Mouse (Mus musculus) urinary bladder, postnatal 36 days (tissue): ENCODE measurements at regions not wholly inside any gene's neighbourhood (a gene's known extent, or its start where the extent isn't known, plus 50 kb on each side); places are given as distances from the start of the nearest gene placed in this dataset.

Experiments used
- DNase-seq, 2 experiments: peaks; one replicate each; pipeline ENCODE4 v3.0.0; 2022; ENCODE audit warnings: low spot score in 2 of 2, mixed read lengths in 1 of 2

GRCm38 (mm10) chr1:75692781-75693180 is 146.7 kb downstream of the Slc4a3 start:
- DNase-seq = no peak

DNA sequence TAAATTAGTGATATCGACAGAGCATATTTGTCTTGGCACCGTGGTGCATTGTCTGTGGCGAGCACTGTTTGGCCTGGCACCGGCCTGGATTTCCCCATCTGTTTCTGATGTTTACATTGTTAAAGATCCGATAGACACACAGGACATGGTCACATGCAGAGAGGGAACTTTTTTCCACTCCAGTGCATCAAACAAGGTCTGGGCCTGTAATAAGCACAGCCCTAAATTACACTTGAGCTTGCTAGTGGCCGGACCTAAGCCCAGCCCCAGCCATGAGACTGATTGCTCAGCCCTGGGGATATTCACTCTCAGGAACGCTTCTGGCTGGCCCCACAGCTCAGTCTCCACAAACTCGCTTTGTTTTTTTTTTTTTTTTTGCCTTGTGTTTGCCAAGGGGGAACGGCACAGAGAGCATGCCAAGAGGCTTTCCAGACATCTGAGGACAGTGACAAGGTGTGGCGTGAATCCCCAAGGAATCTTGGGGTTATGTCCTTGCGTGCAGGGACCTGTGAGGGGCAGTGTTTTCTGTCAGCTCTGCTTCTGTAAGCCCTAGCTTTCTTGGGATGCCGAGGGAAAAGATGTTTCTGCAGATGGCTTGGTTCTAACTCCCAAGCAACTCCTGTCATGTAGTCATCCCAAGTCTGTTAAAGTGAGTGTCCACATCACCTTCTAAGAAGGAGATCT is 147.3 kb downstream of the Slc4a3 start:
- DNase-seq = peak; percentile 21 to 45

GRCm38 (mm10) chr1:75704832-75705650 is 159.0 kb downstream of the Slc4a3 start:
- no peak for DNase-seq

- DNase-seq = no peak
Measured at GRCm38 (mm10) chr1:75706126-75706525, 160.1 kb downstream of the Slc4a3 start.

GRCm38 (mm10) chr1:75723431-75723830 is 177.4 kb downstream of the Slc4a3 start:
- no peak for DNase-seq

DNA sequence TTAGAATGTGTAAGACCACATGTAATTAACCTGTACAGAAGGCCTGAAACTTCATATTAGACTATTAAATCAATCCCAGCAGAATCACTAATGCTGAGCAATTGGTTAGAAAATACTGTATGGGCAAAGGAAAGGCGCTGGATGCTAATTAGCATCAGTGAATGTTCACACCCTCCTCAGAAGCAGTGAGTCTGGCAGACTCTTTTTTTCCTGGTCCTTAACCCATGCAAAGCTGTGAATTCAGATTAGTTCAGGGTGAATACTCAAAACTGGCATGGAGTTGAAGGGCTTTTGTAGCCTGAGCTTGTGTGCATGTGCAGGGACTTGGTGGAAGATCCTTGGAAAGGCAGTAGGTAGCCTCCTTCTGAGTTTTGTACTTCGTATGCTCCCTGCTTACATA is 179.3 kb downstream of the Slc4a3 start:
- DNase-seq = no peak

DNA sequence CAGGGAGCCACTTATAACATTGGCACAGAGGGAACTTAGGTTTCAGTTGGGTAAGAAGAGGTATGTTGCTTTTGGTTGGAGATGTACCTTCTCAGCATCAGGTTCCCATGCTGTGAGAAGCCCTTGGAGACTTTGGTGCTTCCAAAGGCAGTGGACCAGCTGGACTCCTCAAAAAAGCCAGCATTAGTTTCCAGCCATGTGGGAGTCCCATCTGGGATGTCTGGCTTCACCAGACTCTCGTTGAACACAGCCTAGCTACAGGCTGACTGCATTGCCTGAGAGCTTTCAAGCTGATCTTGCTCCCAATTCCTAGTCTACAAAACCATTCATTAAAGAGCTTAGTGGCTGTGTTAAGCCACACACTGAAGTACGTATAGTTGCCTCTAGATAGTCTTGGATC is 182.8 kb downstream of the Slc4a3 start:
- DNase-seq = no peak

DNA sequence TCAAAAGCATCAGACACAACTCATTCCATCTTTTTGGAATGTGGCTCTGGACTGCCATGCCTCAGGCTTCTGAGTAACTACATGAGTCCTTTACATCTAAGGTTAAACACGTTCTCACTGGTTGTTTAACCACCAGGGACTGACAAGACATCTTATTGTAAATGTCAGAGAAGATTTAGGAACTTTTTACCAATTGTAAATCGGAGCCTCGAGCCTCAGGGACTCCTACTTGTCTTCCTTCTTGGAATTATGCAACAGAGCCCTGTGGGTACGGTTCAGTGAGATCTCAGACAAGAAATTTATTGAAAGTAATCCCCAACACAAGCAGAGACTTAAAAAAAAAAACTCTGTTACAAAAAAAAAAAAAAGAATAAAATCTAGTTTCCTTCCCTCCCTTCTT is 187.7 kb downstream of the Slc4a3 start:
- DNase-seq = no peak

GRCm38 (mm10) chr1:75738651-75739050 is 192.6 kb downstream of the Slc4a3 start:
- no peak for DNase-seq

GRCm38 (mm10) chr1:75749665-75750221 is 203.7 kb downstream of the Slc4a3 start:
- DNase-seq = no peak

DNA sequence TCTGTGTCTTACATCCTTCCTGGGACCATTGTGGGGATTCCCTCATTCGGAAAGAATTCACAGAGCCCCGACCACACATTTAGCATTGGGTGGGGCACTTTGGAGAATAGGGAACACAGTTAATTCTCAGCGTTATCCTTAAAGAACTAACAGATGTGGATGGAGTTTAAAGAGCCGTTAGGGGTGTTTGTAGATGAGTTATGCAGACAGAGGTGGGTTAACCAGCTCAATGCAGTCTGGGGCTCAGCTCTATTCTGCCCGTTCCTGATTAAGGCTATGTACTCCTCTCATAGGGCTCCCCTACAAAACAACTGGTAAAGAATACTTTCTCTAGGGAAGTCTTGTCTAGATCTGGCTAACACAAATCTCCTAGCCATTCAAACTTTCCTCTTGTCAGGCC is 226.1 kb downstream of the Slc4a3 start:
- DNase-seq = no peak

DNA sequence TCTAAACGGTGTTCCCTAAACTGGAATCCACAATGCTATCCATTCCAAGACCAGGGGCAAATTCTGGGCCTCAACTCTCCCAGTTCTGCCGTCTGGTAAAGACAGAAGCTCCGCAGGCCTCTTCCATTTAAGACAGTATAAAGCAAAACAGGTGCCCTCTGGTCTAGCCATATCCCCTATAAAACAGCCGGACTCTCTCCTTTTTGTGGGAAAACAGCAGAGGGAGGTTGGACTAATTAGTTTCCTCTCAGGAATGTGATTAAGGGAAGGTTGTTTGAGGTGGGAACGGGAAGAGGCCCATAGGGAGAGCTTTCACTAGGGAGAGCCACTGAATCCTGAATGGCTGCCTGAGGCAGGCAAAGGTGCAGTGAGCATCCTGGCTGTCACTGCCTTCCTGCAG is 226.9 kb downstream of the Slc4a3 start:
- DNase-seq = no peak

- no peak for DNase-seq
Measured at GRCm38 (mm10) chr1:75778889-75779288, 232.8 kb downstream of the Slc4a3 start.

DNA sequence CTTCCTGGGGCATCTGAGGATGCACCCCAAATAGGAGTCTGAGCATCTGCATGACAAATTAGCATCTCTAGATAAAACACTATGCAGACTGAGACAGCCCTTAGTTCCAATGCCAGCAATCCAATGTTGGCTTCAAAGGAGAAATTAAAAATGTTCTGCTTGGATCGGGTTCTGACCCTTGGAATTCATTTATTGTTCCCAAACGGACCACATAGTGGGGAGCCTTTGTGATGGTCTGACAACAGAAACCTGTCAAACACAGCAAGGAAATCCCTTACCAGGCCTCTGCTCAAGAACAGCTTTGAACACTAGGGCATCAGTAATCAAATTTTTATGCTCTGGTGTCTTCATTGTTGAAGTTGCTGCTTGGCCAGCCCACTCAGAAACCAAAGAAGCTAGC is 237.1 kb downstream of the Slc4a3 start:
- DNase-seq = no peak

- no peak for DNase-seq
Measured at GRCm38 (mm10) chr1:75786173-75786820, 240.2 kb downstream of the Slc4a3 start.

DNA sequence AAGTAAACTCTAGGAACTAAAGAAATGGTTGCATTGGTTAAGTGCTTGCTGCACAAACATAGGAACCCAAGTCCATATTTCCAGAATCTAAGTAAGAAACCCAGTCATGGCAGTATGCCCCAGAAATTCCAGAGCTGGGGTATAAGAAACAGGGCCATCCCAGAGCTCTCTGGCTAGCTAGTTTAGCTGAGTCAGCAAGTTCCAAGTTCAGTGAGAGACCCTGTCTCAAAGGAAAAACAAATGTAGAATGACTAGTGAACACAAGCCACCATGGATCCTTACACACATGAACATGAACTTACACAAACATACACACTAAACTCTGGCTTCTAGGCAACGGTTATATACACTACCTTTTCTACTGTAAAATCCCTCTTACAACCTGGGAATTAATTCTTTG is 245.4 kb downstream of the Slc4a3 start:
- DNase-seq = no peak

DNA sequence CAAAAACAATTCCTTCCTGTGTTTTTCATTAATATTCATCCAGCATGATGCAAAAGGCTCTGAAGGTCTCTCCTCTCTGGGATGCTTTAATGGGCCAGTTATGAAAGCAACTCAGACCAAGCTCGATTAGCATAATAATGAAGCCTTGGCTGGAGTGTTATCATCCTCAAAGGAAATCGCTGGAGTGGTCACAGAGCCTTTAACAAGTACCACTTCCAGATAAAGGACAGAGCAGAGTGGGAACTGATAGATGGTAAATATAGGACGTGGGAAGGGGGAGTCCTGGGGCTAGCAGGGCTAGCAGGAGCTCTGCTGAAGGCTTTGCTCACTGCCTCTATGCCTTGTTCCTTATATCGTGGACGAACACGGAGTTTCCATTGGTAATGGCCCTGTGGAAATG is 251.7 kb downstream of the Slc4a3 start:
- DNase-seq = no peak

DNA sequence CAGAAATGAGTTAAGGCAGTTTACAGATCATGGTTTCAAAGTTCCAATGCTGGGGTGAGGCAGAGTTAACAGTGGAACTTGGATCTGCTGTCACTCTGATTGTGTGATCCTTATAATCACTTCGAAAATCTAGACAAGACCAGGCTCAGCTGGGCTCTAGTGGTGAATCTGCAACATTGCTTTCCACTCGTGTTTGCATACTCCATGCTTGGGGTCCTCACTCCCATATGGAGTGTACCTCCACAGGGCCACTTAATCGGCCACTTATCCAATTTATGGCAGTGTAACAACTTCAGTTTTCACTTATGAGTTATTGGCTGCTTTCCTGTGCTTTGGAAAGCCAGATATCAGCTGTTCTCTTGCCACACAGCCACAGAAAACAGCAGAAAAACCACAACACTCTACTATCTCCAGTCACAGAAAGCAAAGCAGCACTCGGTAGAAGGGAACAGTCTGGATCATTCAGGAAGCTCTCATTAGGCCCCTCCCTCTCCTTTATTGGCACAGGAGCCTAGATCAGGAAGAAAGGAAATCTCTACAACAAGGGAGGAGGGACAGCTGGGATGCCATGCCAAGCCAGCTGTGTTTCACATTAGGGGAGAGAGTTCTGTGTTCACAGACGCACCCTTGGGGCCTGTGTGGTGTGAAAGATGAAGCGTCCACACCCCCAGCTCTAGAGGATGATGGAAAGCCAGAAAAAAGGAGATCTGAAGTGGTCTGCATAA is 252.5 kb downstream of the Slc4a3 start:
- DNase-seq = no peak

DNA sequence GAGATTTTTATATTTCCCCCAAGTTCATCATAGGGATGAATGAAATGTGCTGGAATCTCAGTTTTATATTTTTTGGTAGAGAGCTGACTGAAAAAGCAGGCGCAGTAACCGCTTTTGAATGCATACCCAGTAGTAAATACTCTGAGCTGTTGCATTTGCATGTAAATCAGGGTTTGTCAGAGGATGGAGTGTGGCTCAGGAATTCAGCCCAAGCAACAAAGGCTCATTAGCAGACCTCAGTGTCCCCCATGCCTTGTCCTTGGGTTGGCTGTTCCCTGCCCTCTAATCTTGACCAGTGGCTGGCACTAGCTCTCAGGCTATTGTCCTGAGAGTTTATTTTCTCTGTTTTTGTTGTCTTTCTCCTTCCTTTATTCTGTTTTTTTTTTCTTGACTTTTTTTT is 258.4 kb downstream of the Slc4a3 start:
- DNase-seq = no peak

DNA sequence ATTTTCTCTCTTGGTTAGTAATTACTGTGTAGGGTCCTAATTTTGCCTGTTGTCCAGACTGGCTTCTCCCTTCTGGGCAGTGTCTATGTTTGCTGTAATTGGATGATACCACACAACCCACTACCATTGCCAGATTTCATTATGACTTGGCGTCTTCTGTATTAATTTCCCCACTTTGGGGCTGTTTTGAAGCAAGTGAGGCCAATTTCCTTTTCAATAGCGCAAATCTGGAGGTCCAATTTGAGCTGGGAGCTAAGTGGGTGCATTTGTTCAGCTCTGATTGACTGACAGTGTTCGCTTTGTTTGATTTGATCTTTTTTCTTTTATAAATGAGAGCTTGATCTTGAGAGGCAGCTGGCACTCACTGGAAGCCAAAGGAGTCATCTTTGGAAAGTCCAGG is 266.4 kb downstream of the Slc4a3 start:
- no peak for DNase-seq

DNA sequence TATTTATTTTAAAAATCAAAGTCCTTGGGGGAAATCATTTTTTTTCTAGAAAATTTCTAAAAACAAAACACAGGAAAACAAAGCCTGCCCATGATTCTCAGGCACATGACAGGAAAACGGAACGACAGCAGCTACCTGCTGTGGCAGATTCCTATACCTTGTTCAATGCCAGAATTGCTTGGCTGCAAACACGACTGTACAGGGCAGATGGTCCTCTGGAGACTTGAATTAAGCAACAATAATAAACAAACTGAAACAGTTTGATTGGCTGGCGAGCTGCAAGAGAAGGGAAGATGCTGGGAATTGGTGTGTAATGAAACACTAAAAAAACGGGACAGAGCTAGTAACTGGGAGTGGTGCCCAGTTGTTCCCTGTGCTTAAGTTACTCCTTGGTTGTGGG is 280.1 kb downstream of the Slc4a3 start:
- DNase-seq = no peak
